Mouse (Mus musculus) heart, embryonic 15.5 days (tissue): ENCODE measurements at regions not wholly inside any gene's neighbourhood (a gene's known extent, or its start where the extent isn't known, plus 50 kb on each side); places are given as distances from the start of the nearest gene placed in this dataset.

Experiments
- ATAC-seq: fragments of 200-750 bp; cut with Nextera tagmentation; replicated peaks from 2 replicates; pipeline ENCODE4 v1.8.0; 2017; ENCODE audit warnings: low read depth, moderate TSS enrichment; ENCODE audit not compliant: insufficient number of reproducible peaks, insufficient read depth, low FRiP score
- H3K27ac ChIP-seq: fragments of 300-500 bp; sonication (generic); 2 replicates; pipeline ENCODE4 v1.5.1; 2015; ENCODE audit warnings: mild to moderate bottlenecking, inconsistent platforms
- H3K27me3 ChIP-seq: fragments of 300-500 bp; sonication (generic); 2 replicates; pipeline ENCODE4 v1.6.1; 2015; ENCODE audit warnings: inconsistent platforms
- H3K36me3 ChIP-seq: fragments of 300-500 bp; sonication (generic); 2 replicates; pipeline ENCODE4 v1.6.1; 2015; ENCODE audit warnings: mild to moderate bottlenecking, inconsistent platforms
- H3K4me1 ChIP-seq: fragments of 300-500 bp; sonication (generic); replicated peaks from 2 replicates; pipeline ENCODE4 v1.6.1; 2015; ENCODE audit warnings: inconsistent platforms
- H3K4me2 ChIP-seq: fragments of 300-500 bp; sonication (generic); 2 replicates; pipeline ENCODE4 v1.6.1; 2015; ENCODE audit warnings: inconsistent platforms, mild to moderate bottlenecking, moderate library complexity
- H3K4me3 ChIP-seq: fragments of 300-500 bp; sonication (generic); 2 replicates; pipeline ENCODE4 v1.5.1; 2015; ENCODE audit warnings: mild to moderate bottlenecking, inconsistent platforms
- H3K9ac ChIP-seq: fragments of 300-500 bp; sonication (generic); 2 replicates; pipeline ENCODE4 v1.6.1; 2015; ENCODE audit warnings: mild to moderate bottlenecking, inconsistent platforms
- H3K9me3 ChIP-seq: fragments of 300-500 bp; sonication (generic); replicated peaks from 2 replicates; pipeline ENCODE4 v1.6.1; 2016; ENCODE audit warnings: inconsistent platforms
- WGBS: fragments of 180-500 bp; shearing (Covaris S2); methylation state at CpG from one replicate; pipeline ENCODE4 v1.1.7; 2015; ENCODE audit warnings: mixed read lengths; 5-methylcytosine and 5-hydroxymethylcytosine counted together

GRCm38 (mm10) chr3:147240651-147241050, 388.5 kb downstream of the Ttll7 start:
- Histone ChIP-seq H3K9ac (no peak overlapping the region), H3K9me3 (no peaks in the 10 kb centered on the region), H3K4me1 (no peaks in the 10 kb centered on the region), H3K27me3 (no peaks in the 10 kb centered on the region), H3K27ac (no peak overlapping the region), H3K4me3 (no peak overlapping the region), H3K36me3 (no peaks in the 10 kb centered on the region), H3K4me2 (no peak overlapping the region)
- no peak for ATAC-seq
- 54% methylated on average over 4 of the region's 4 CpGs for WGBS

- WGBS, result 80% methylated on average over 5 of the region's 5 CpGs
- no peaks in the 10 kb centered on the region for H3K9me3 ChIP-seq
- H3K27me3 ChIP-seq, result no peaks in the 10 kb centered on the region
- H3K4me2 ChIP-seq, result no peak overlapping the region
- ATAC-seq, result no peak
- H3K27ac ChIP-seq, result no peak overlapping the region
- H3K9ac ChIP-seq, result no peak overlapping the region
- H3K4me1 ChIP-seq, result no peaks in the 10 kb centered on the region
- no peaks in the 10 kb centered on the region for H3K36me3 ChIP-seq
- no peak overlapping the region for H3K4me3 ChIP-seq
Measured at GRCm38 (mm10) chr3:147244911-147245430, 392.8 kb downstream of the Ttll7 start.

DNA sequence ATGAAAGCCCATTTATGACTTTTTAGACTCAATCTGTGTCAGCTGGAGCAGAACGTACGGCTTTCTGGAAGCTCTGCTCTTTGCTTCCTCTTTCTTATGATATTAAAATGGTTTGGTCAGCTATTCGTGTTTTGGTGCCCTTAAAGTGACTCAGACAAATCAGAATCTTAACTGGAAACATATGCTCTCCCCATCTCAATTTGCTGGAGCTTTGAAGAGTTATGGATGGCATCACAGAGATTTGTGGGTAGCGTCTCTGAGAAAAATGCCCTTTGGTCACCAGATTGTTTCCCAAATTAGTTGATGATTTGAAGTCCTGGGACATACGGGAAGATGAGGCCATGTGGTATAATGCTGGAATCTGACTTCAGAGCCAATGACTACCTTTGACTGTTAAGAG, 394.0 kb downstream of the Ttll7 start:
- Histone ChIP-seq H3K4me1 (no peaks in the 10 kb centered on the region), H3K36me3 (no peaks in the 10 kb centered on the region), H3K27me3 (no peaks in the 10 kb centered on the region), H3K4me2 (no peak overlapping the region), H3K9ac (no peak overlapping the region), H3K27ac (no peak overlapping the region), H3K4me3 (no peak overlapping the region), H3K9me3 (no peaks in the 10 kb centered on the region)
- whole genome bisulfite sequencing, result 78% methylated on average over 5 of the region's 5 CpGs
- no peak for ATAC-seq

DNA sequence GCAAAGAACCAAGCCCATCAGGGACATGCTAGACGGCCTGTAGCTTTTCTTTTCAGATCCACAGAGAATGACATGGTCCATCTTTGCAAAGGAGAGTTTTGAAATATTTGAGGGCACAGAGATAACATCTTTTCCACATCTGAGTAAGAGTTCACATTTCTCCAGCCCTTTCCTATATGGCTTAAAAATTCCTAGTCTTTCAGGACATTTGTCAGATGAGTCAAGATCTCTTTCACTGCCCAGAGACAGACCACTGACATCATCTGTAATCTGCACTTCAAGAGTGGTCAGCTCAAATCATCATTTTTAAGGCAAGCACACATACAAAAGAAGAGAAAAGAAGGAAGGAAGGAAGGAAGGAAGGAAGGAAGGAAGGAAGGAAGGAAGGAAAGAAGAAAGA, 397.3 kb downstream of the Ttll7 start:
- H3K4me2 ChIP-seq, result no peak overlapping the region
- 84% methylated on average over 1 of the region's 1 CpGs for WGBS

GRCm38 (mm10) chr3:147249906-147250305, 397.7 kb downstream of the Ttll7 start:
- WGBS, result 88% methylated on average over 2 of the region's 2 CpGs
- Histone ChIP-seq H3K4me3 (no peak overlapping the region), H3K27ac (no peak overlapping the region), H3K9ac (no peak overlapping the region), H3K9me3 (no peaks in the 10 kb centered on the region), H3K4me2 (no peak overlapping the region), H3K36me3 (no peaks in the 10 kb centered on the region), H3K4me1 (no peaks in the 10 kb centered on the region), H3K27me3 (no peaks in the 10 kb centered on the region)
- no peak for ATAC-seq

More for the DNA sequence above, 397.3 kb downstream of the Ttll7 start:
- no peak overlapping the region for H3K4me3 ChIP-seq
- no peaks in the 10 kb centered on the region for H3K9me3 ChIP-seq
- H3K36me3 ChIP-seq, result no peaks in the 10 kb centered on the region
- no peak for ATAC-seq
- no peak overlapping the region for H3K9ac ChIP-seq
- no peaks in the 10 kb centered on the region for H3K4me1 ChIP-seq
- H3K27ac ChIP-seq, result no peak overlapping the region
- H3K27me3 ChIP-seq, result no peaks in the 10 kb centered on the region

- Histone ChIP-seq H3K9me3 (no peaks in the 10 kb centered on the region), H3K27ac (no peak overlapping the region), H3K27me3 (no peaks in the 10 kb centered on the region), H3K36me3 (no peaks in the 10 kb centered on the region), H3K4me1 (no peaks in the 10 kb centered on the region), H3K4me2 (no peak overlapping the region), H3K4me3 (no peak overlapping the region), H3K9ac (no peak overlapping the region)
- no peak for ATAC-seq
- WGBS, result 82% methylated on average over 4 of the region's 4 CpGs
Measured at GRCm38 (mm10) chr3:147252226-147252788, 400.1 kb downstream of the Ttll7 start.

DNA sequence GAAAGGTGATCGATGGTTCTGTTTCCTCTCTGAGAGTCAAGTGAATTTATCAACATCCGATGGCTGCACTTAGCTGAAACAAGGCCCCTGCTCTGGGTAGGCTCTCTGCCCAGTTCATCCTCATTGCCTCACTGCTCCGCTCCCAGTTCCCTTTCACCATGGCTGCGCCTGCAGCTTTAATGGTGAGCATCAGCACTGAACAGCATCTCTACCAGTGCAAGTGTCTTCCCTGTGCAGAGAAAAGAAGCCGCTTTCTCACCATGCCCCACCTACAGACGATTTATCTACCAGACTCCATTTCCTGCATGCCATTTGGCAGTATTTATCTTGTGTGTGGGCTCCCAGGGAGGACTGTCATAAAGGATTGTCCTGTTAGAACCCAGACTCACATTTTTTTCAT, 400.6 kb downstream of the Ttll7 start:
- Histone ChIP-seq H3K9ac (no peak overlapping the region), H3K36me3 (no peaks in the 10 kb centered on the region), H3K4me2 (no peak overlapping the region), H3K27me3 (no peaks in the 10 kb centered on the region), H3K9me3 (no peaks in the 10 kb centered on the region), H3K27ac (no peak overlapping the region), H3K4me3 (no peak overlapping the region), H3K4me1 (no peaks in the 10 kb centered on the region)
- WGBS, result 58% methylated on average over 6 of the region's 6 CpGs
- no peak for ATAC-seq

DNA sequence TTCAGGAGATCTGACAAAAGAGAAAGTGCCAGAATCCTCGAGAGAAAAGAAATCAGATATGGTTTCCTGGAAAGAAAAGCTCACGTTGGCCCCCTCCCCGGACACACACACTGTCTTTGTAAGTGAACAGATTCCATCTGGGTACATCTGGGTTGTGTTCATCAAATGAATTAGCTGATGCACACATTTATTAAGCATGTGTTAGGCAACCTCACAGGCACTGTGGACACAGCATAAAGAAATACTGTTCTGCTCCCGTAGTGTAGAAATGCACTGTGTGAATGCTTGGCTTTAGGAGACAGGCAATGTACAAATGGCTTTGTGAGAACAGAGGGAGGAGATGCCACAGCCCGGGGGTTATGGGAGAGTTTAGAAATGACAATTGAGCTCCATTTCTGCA, 402.3 kb downstream of the Ttll7 start:
- no peak overlapping the region for H3K4me2 ChIP-seq
- H3K27ac ChIP-seq, result no peak overlapping the region
- 72% methylated on average over 5 of the region's 5 CpGs for WGBS
- no peak overlapping the region for H3K4me3 ChIP-seq
- ATAC-seq, result no peak
- H3K9ac ChIP-seq, result no peak overlapping the region
- H3K4me1 ChIP-seq, result no peaks in the 10 kb centered on the region
- H3K36me3 ChIP-seq, result no peaks in the 10 kb centered on the region
- no peaks in the 10 kb centered on the region for H3K27me3 ChIP-seq
- H3K9me3 ChIP-seq, result no peaks in the 10 kb centered on the region

DNA sequence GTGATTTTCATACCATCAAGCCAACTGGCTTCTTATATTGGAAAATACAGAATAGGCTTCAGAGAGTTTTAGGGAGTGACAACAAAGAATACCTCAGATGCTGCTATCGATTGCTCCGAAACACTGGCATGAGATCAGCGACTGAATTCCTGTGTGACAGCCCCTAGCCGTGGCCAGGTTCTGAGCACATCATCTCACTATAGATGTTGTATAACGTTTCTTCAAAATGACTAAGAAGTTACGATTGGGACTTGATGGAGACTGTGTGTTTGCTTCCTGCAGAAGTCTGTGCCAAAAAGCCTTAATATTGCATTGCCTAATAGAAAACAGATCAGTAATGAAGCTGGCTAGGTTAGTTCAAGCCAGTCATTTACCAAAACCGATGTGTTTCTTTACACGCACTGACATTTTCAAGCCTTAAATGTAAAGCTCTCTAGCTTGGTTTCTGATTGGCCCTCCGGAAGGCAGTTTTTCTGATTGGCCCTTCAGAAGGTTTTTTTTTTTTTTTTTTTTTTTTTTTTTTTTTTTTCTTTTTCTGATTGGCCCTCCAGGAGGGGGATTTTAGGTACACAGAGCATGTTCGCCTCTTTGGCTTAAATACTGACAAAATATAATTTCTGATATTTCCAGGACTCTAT, 408.9 kb downstream of the Ttll7 start:
- no peak overlapping the region for H3K27ac ChIP-seq
- H3K9me3 ChIP-seq, result no peaks in the 10 kb centered on the region
- WGBS, result 66% methylated on average over 10 of the region's 10 CpGs
- no peak overlapping the region for H3K9ac ChIP-seq
- no peaks in the 10 kb centered on the region for H3K27me3 ChIP-seq
- H3K4me2 ChIP-seq, result no peak overlapping the region
- H3K4me1 ChIP-seq, result no peaks in the 10 kb centered on the region
- H3K4me3 ChIP-seq, result no peak overlapping the region
- no peak for ATAC-seq
- H3K36me3 ChIP-seq, result no peaks in the 10 kb centered on the region

- Histone ChIP-seq H3K27me3 (no peaks in the 10 kb centered on the region), H3K9ac (no peak overlapping the region), H3K9me3 (no peaks in the 10 kb centered on the region), H3K4me1 (no peaks in the 10 kb centered on the region), H3K4me2 (no peak overlapping the region), H3K36me3 (no peaks in the 10 kb centered on the region), H3K27ac (peak overlapping the region; percentile 60), H3K4me3 (no peak overlapping the region)
- WGBS, result 45% methylated on average over 5 of the region's 5 CpGs
- ATAC-seq, result no peak
Measured at GRCm38 (mm10) chr3:147266556-147266955, 414.4 kb downstream of the Ttll7 start.

DNA sequence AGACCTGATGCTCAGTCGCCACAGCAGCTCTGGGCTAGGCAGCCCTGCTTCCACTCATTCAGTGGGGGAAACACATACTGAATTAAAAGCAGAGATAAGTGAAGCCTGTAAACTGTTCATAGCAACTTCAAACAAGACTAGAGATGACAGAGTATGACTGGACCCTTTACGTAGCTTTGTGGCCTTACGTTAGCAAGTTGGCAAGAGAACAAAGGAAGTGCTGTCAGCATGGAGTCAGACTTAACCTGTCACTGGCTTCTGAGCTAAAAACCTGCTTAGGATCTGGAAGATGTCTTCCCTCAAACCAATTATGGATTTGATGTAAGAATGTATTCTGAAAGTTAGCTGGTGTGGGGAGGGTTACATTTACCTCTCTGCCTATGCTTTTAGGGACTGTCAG, 421.3 kb downstream of the Ttll7 start:
- Histone ChIP-seq H3K9ac (no peak overlapping the region), H3K36me3 (no peaks in the 10 kb centered on the region), H3K4me2 (no peak overlapping the region), H3K4me1 (0 out of 2 replicates have a peak, but pooled peaks cover 2% of the 10 kb centered on the region), H3K9me3 (no peaks in the 10 kb centered on the region), H3K4me3 (no peak overlapping the region), H3K27ac (no peak overlapping the region), H3K27me3 (no peaks in the 10 kb centered on the region)
- WGBS, result 38% methylated on average over 3 of the region's 3 CpGs
- ATAC-seq, result no peak

GRCm38 (mm10) chr3:147278602-147279001, 426.4 kb downstream of the Ttll7 start:
- Histone ChIP-seq H3K27ac (no peak overlapping the region), H3K9me3 (no peaks in the 10 kb centered on the region), H3K4me3 (no peak overlapping the region), H3K4me2 (no peak overlapping the region), H3K9ac (no peak overlapping the region), H3K36me3 (no peaks in the 10 kb centered on the region), H3K27me3 (0 out of 2 replicates have a peak, but pooled peaks cover 4% of the 10 kb centered on the region), H3K4me1 (0 out of 2 replicates have a peak, but pooled peaks cover 4% of the 10 kb centered on the region)
- no peak for ATAC-seq
